Mouse (Mus musculus) hindbrain, embryonic 14.5 days (tissue): ENCODE data around the gene Auts2. TPM values are rescaled to one million over a fixed set of nuclear protein-coding genes. Genes with fewer than 3 reads are reported as not detected.

Experiments used
- ATAC-seq: fragments of 200-750 bp; cut with Nextera tagmentation; 2 replicates; pipeline ENCODE4 v1.8.0; 2017; ENCODE audit warnings: moderate number of reproducible peaks, mild to moderate bottlenecking, moderate TSS enrichment, moderate library complexity; ENCODE audit not compliant: low FRiP score
- DNase-seq: peaks from one replicate; pipeline ENCODE4 v3.0.0-alpha.2; 2015; ENCODE audit warnings: low spot score
- H3K27ac ChIP-seq: fragments of 300-500 bp; sonication (generic); 2 replicates; pipeline ENCODE4 v1.5.1; 2014; ENCODE audit warnings: mild to moderate bottlenecking, moderate library complexity
- H3K27me3 ChIP-seq: fragments of 300-500 bp; sonication (generic); 2 replicates; pipeline ENCODE4 v1.6.1; 2014; ENCODE audit warnings: mild to moderate bottlenecking, low read length, mixed read lengths; ENCODE audit not compliant: control insufficient read depth, insufficient read depth
- H3K36me3 ChIP-seq: fragments of 300-500 bp; sonication (generic); replicated peaks from 2 replicates; pipeline ENCODE4 v1.6.1; 2014; ENCODE audit not compliant: control insufficient read depth, insufficient read depth
- H3K4me1 ChIP-seq: fragments of 300-500 bp; sonication (generic); replicated peaks from 2 replicates; pipeline ENCODE4 v1.6.1; 2014; ENCODE audit warnings: antibody characterized with exemption, low read length, mixed read lengths; ENCODE audit not compliant: control insufficient read depth, insufficient read depth
- H3K4me2 ChIP-seq: fragments of 300-500 bp; sonication (generic); replicated peaks from 2 replicates; pipeline ENCODE4 v1.6.1; 2014; ENCODE audit warnings: mild to moderate bottlenecking, moderate library complexity
- H3K4me3 ChIP-seq: fragments of 300-500 bp; sonication (generic); replicated peaks from 2 replicates; pipeline ENCODE4 v1.5.1; 2014; ENCODE audit warnings: mild to moderate bottlenecking, low read length
- H3K9ac ChIP-seq: fragments of 300-500 bp; sonication (generic); 2 replicates; pipeline ENCODE4 v1.6.1; 2014
- H3K9me3 ChIP-seq: fragments of 300-500 bp; sonication (generic); 2 replicates; pipeline ENCODE4 v1.6.1; 2016; ENCODE audit warnings: low read length; ENCODE audit not compliant: control insufficient read depth
- WGBS: fragments of 180-500 bp; shearing (Covaris S2); extraction: QIAGEN DNeasy Blood & Tissue Kit; methylation state at CpG from one replicate; pipeline ENCODE4 v1.1.7; 2014; 5-methylcytosine and 5-hydroxymethylcytosine counted together
- polyA plus RNA-seq: library from polyadenylated mRNA; unstranded; fragments of >200 nt; fragmentation: Nextera tagmentation; extraction: Ambion mirVana; gene quantifications from 2 replicates; pipeline ENCODE4 v1.2.1, GENCODE M21; 2014

Auts2 gene
- polyA plus RNA-seq, 1 experiment from 2014 or later, result 61.8 TPM

DNA sequence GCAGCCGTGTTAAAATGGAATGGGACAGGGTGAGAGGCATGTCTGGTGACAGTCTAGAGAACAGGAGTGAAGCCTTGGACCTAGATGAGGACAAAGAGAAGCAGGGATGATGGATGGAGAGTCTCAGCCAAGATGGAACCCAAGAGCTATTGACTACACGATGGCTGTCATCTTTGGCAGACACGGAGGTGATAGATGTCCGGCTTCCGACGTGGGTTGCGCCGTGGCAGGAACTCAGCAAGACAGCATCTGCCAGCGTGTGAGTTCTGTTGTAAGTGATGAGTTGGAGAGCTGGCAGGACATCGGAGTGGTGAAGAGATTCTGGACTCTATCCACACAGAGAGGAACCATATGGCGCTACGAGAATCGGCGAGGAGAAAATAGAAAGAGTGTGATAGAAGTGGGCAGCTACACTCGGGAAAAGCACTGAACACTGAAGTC lies 723.9 kb downstream of the Auts2 start:
- Histone ChIP-seq H3K4me2 (no peak overlapping the region), H3K9me3 (no peaks in the 10 kb centered on the region), H3K27me3 (no peaks in the 10 kb centered on the region), H3K36me3 (no peaks in the 10 kb centered on the region), H3K27ac (no peak overlapping the region), H3K9ac (no peak overlapping the region), H3K4me3 (no peak overlapping the region), H3K4me1 (peaks cover 10% of the 10 kb centered on the region)
- DNase-seq, result no peak
- WGBS, result 82% methylated on average over 15 of the region's 15 CpGs
- ATAC-seq, result no peak

DNA sequence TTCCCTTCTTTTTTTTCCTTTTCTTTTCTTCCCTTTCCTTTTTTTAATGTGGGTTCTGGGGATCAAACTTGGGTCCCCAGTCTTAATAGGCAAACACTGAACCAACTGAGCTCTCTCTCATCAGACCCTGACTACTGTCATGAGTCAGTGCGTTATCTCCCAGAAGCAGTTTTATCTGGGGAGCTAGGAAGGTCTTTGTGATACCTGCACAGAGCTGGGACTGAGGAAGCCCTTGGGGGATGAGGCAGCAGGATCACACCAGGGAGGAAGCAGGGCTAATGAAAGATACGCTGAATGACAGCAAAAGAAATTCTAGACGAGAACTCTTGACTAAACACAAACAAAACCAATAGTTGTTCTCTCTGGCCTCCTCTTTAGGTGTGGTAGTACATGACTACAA lies 727.6 kb downstream of the Auts2 start:
- H3K9ac ChIP-seq, result no peak overlapping the region
- peaks cover 7% of the 10 kb centered on the region; the same call in 1 of the 2 replicates for H3K4me1 ChIP-seq
- WGBS, result 77% methylated on average over 3 of the region's 3 CpGs
- H3K27me3 ChIP-seq, result no peaks in the 10 kb centered on the region
- H3K9me3 ChIP-seq, result no peaks in the 10 kb centered on the region
- no peak overlapping the region for H3K4me2 ChIP-seq
- no peak for DNase-seq
- no peaks in the 10 kb centered on the region for H3K36me3 ChIP-seq
- no peak overlapping the region for H3K4me3 ChIP-seq
- no peak for ATAC-seq
- H3K27ac ChIP-seq, result no peak overlapping the region

DNA sequence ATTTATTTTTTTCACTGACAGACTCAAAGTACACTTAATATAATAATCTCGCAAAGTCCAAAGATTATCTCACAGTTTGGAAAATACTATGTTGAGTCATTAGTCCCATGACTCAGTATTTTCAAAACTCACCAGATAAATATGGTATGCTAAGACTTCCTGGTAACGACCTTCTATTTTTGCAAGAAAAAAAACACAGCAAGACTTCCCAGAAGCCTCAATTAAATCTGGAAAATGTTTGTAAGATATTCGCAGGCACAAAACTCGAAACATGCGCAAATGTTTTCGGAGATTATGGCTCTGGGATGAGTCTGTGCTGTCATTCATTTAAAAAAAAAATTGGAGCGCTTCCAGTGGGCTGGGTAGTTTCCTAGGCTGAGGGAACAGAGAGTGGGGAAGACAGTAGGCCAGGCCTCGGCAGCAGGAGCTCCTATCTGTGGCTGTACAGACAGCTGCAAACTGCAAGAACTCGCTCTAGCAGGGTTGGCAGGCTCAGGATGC lies 728.6 kb downstream of the Auts2 start:
- Histone ChIP-seq H3K27me3 (no peaks in the 10 kb centered on the region), H3K27ac (no peak overlapping the region), H3K9me3 (no peaks in the 10 kb centered on the region), H3K9ac (no peak overlapping the region), H3K4me1 (peaks cover 7% of the 10 kb centered on the region; the same call in 1 of the 2 replicates), H3K4me2 (no peak overlapping the region), H3K36me3 (no peaks in the 10 kb centered on the region), H3K4me3 (no peak overlapping the region)
- no peak for ATAC-seq
- DNase-seq, result no peak
- WGBS, result 78% methylated on average over 9 of the region's 9 CpGs

DNA sequence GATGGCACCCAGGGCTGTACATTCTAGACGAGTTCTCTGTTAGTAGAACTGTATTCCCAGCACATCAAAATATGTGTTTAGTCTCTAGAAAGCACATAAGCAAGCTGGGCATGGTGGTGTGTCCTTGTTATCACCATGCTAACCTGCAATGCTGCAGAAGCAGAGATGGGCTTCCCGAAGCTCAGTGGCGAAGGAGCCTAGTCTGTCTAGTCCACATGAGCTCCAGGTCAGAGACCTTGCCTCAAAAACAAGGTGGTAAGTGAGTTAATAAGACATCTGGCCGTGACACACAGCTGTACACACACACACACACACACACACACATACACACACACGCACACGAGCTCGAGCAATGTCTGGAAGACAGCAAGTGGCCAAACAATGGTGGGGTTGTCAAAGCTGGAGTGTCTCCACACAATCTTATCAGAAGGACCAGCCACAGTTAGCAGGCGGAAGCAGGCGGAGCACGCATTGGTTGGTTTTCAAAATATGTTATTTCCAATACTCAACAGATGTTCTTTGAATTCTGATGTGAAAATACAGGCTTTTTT lies 729.1 kb downstream of the Auts2 start:
- Histone ChIP-seq H3K36me3 (no peaks in the 10 kb centered on the region), H3K4me1 (peaks cover 7% of the 10 kb centered on the region; the same call in 1 of the 2 replicates), H3K9ac (no peak overlapping the region), H3K9me3 (no peaks in the 10 kb centered on the region), H3K27ac (no peak overlapping the region), H3K4me3 (no peak overlapping the region), H3K27me3 (no peaks in the 10 kb centered on the region), H3K4me2 (no peak overlapping the region)
- ATAC-seq (no peak), DNase-seq (no peak)
- WGBS, result 85% methylated on average over 10 of the region's 10 CpGs

DNA sequence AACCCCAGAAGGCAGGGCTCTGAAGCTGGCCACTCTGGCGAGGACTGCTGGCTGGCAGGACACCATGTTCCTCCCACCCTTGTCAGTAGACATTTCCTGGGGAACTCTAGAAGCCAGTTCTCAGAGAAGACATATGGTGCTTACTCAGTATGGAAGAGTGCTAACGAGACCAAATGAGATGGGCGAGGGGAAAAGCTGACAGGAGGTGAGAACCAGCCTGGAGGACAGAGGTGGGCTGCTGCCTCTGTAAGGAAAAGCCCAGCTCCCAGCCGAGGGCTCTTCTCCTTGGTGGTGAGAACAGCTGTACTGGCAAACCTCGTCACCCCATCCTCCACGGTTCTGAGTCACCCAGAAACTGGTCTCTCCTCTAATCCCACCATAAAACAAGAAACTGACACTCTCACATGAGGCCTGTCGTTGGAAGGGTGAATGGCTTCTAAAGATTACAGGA lies 729.8 kb downstream of the Auts2 start:
- no peak overlapping the region for H3K4me2 ChIP-seq
- ATAC-seq (no peak), DNase-seq (no peak)
- H3K4me1 ChIP-seq, result peaks cover 7% of the 10 kb centered on the region; the same call in 1 of the 2 replicates
- H3K9ac ChIP-seq, result no peak overlapping the region
- H3K27ac ChIP-seq, result no peak overlapping the region
- H3K27me3 ChIP-seq, result no peaks in the 10 kb centered on the region
- no peak overlapping the region for H3K4me3 ChIP-seq
- no peaks in the 10 kb centered on the region for H3K9me3 ChIP-seq
- WGBS, result 74% methylated on average over 7 of the region's 7 CpGs
- H3K36me3 ChIP-seq, result no peaks in the 10 kb centered on the region

DNA sequence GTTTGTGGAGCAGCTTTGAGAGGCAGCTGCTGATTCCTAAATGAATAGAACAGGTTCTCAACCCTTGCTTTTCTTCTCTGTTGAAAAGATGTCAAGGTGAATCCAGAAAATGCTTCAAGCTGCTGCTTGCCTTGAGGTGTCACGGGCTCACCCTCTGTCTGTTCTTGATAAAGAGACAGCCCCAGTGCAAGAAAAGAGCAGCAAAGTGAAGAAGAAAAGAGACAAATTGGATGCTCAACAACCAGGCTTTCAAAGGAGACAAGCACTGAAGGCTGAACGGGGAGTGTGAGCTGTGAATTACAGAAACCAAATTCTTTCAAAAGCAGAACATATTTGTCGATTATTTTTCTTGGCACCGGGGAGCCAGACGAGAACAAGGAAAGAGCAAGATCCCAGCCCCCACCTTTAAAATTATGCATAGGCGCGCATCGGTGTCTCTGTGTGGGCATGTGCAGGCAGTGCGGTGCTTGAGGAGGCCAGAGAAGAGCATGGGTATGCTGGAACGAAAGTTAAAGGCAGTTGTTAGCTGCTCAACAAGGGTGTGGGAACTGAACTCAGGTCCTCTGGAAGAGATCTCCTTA lies 730.6 kb downstream of the Auts2 start:
- H3K4me3 ChIP-seq, result no peak overlapping the region
- DNase-seq, result no peak
- H3K9me3 ChIP-seq, result no peaks in the 10 kb centered on the region
- WGBS, result 77% methylated on average over 10 of the region's 10 CpGs
- no peaks in the 10 kb centered on the region for H3K27me3 ChIP-seq
- no peak overlapping the region for H3K4me2 ChIP-seq
- no peak overlapping the region for H3K27ac ChIP-seq
- H3K36me3 ChIP-seq, result no peaks in the 10 kb centered on the region
- no peak overlapping the region for H3K9ac ChIP-seq
- ATAC-seq, result no peak
- peaks cover 7% of the 10 kb centered on the region; the same call in 1 of the 2 replicates for H3K4me1 ChIP-seq

DNA sequence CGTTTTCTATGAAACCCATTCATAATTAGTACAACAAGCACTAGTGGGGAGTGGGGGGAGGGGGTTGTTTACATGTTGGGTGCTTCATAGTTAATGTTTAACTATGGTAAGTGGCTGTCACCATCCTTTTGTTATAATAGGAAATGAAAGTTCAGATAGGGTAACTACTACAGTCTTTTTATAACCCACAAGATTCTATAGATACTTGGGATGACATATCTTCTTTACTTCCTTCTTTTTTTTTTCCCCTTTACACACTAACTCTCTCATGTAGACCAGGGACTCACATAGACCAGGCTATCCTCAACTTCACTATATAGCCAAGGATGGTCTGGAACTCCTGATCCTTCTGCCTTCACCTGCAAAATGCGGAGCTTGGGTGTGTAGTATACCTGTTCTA lies 736.8 kb downstream of the Auts2 start:
- Histone ChIP-seq H3K4me1 (peaks cover 27% of the 10 kb centered on the region), H3K9me3 (no peaks in the 10 kb centered on the region; the same call in 1 of the 2 replicates)

DNA sequence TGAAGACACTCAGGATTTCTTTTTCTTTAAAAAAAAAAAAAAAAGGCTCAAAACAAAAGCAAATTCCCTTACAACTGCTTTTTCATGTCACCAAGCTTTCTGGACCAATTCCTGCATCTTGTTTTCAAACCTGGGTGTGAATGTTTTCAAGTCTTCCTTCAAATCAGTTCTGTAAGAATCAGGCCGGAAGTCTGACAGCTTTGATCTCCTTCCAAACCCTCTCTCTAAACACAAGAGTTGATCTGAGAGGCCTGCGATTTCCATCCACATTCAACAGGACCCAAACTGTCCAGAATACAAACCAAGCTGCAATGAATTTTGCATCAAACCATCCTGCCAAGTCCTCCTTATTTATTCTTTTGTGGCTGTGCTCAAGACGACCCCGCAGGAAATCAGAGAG lies 737.9 kb downstream of the Auts2 start:
- H3K4me3 ChIP-seq, result no peak overlapping the region
- WGBS, result 60% methylated on average over 4 of the region's 4 CpGs
- no peaks in the 10 kb centered on the region for H3K36me3 ChIP-seq
- H3K9ac ChIP-seq, result no peak overlapping the region
- no peak overlapping the region for H3K4me2 ChIP-seq
- H3K4me1 ChIP-seq, result peaks cover 32% of the 10 kb centered on the region
- H3K9me3 ChIP-seq, result no peaks in the 10 kb centered on the region; the same call in 1 of the 2 replicates
- no peak for DNase-seq
- H3K27me3 ChIP-seq, result no peaks in the 10 kb centered on the region
- no peak for ATAC-seq
- H3K27ac ChIP-seq, result no peak overlapping the region

More for the DNA sequence above, 736.8 kb downstream of the Auts2 start:
- Histone ChIP-seq H3K4me2 (no peak overlapping the region), H3K9ac (no peak overlapping the region), H3K27ac (no peak overlapping the region), H3K36me3 (no peaks in the 10 kb centered on the region), H3K27me3 (no peaks in the 10 kb centered on the region), H3K4me3 (no peak overlapping the region)
- ATAC-seq (no peak), DNase-seq (no peak)
- 89% methylated on average over 2 of the region's 2 CpGs for WGBS

DNA sequence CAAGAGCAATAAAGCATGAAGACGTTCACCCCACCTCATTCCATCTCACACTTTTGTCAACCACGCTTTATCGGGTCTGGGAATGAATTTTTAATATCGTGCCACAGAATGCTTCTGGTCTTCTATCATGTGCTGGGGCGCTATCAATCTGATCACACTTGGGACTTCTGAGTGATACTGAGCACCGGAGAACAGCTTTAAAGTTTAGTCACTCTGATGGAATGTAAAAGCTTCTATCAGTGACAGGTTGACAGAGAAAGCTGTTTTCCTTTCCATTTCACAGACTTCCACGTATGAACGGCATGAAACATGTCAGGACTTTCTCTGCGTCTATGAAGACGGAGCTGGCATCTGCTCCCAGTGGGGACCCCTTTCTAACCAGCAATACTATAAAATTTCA lies 739.5 kb downstream of the Auts2 start:
- H3K4me1 ChIP-seq, result peaks cover 34% of the 10 kb centered on the region
- H3K4me3 ChIP-seq, result no peak overlapping the region
- peak overlapping the region; percentile 34; the same call in 1 of the 2 replicates for H3K27ac ChIP-seq
- DNase-seq, result no peak
- H3K36me3 ChIP-seq, result no peaks in the 10 kb centered on the region
- no peak overlapping the region for H3K4me2 ChIP-seq
- H3K27me3 ChIP-seq, result no peaks in the 10 kb centered on the region
- no peaks in the 10 kb centered on the region; the same call in 1 of the 2 replicates for H3K9me3 ChIP-seq
- no peak overlapping the region for H3K9ac ChIP-seq
- 58% methylated on average over 10 of the region's 10 CpGs for WGBS
- no peak for ATAC-seq
